Mouse (Mus musculus): ENCODE results near the gene Scaf11. TPM values are rescaled to one million over a fixed set of nuclear protein-coding genes. Genes with fewer than 3 reads are reported as not detected.
"Not testable (repeated sequence)": the region's sequence is repeated elsewhere in the genome, so short reads cannot be mapped to it uniquely, and the experiment has no call there.

The Scaf11 gene
- total RNA-seq (2021): 10 to 100 TPM; 45.9 to 54.0 TPM
- polyA plus RNA-seq (2012; rRNA removed): 9.6 and 16.8 TPM in 2 replicates
- long read RNA-seq, partial matches to known transcripts: 4 of 11 reads
- long read RNA-seq, other reads (novel, unspliced or antisense): 7 of 11 reads

DNA sequence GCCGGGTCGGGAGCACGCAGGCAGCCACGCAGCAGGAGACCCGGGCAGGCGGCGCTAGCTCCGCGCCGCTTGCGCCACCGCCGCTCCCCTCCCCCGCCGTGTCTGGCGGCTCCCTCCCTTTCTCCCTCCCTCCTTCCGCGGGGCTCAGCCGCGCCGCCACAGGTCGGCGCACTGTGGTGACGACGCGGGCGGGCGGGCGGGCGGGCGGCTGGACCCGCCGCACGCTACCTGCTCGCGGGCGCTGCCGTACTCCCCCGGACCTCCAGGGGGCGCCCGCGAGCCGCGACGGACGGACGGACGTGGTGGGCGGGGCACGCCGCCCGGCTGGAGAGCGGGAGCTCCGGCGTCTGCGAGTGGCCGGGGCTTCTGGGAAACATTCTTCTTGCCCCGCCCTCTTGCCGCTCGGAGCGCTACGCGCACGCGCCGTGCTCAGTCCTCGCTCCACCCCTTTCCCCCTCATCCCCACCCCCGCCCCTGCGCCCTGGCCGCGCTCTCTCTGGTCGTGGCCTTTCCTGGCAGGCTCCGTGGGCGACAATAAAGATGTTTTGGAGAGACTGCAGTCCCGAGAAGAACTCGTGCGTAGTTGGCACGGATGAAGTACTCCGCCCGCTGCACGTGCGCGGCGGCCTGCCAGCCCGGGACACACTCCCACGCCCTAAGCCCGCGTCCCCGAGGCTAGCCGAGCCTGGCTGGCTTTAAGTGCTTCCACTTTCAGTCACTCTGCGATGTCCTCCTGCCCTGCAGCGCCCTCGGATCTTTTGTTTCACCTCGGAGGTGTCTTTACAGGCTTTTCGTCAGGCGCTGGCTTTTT, at the start of gene Scaf11:
TSS of gene Scaf11 (minus strand) at position 114 of the 811 bp plus-strand sequence.
- DNase-seq: peak; percentile 97 to 98
- intact Hi-C loops (cut with DNase I): loop anchor here (2.0 kb wide), 2 partner anchors 14 to 176 kb away; no protein-coding TSS in a partner anchor
- Histone ChIP-seq H3K9ac (ENCODE audit: low read depth, low read length) (peak within 1 kb of the TSS; percentile 99), H3K36me3 (ENCODE audit: control insufficient read depth, insufficient read depth, low read length) (peaks cover 19% of the 10 kb centered on the region), H3K4me1 (ENCODE audit: control insufficient read depth, insufficient read depth, low read length) (peaks cover 6% of the 10 kb centered on the region), H3K79me2 (replicated peaks; ENCODE audit: control insufficient read depth, insufficient read depth, low read length) (peaks cover 4% of the 10 kb centered on the region; the same call in 1 of the 2 replicates), H3K4me3 (peak within 1 kb of the TSS; percentile 83), H3K27ac (peak within 1 kb of the TSS; percentile 96), H3K27me3 (ENCODE audit: control insufficient read depth, insufficient read depth, low read length) (no peaks in the 10 kb centered on the region)
- under 1% methylated on average over 96 of the region's 96 CpGs for WGBS
- no peak; the same call in 1 of the 2 replicates for TF ChIP-seq EP300 (IDR thresholded peaks at IDR 0.05; ENCODE audit: insufficient read depth, low read depth, low read length)
- TF ChIP-seq CTCF (IDR thresholded peaks at IDR 0.05): peak; percentile 86
- peak; percentile 67 for TF ChIP-seq POLR2A (IDR thresholded peaks at IDR 0.05; ENCODE audit: insufficient read depth, low read depth, low read length)

GRCm38 (mm10) chr15:96507097-96507840, 46.6 kb upstream of the Scaf11 start:
- Histone ChIP-seq H3K36me3 (ENCODE audit: control insufficient read depth, insufficient read depth, low read length) (no peaks in the 10 kb centered on the region), H3K9ac (ENCODE audit: low read depth, low read length) (no peak overlapping the region; the same call in 1 of the 2 replicates), H3K27me3 (ENCODE audit: control insufficient read depth, insufficient read depth, low read length) (no peaks in the 10 kb centered on the region; the same call in 1 of the 2 replicates), H3K27ac (no peak overlapping the region), H3K4me1 (ENCODE audit: control insufficient read depth, insufficient read depth, low read length) (peaks cover 3% of the 10 kb centered on the region; the same call in 1 of the 2 replicates), H3K79me2 (replicated peaks; ENCODE audit: control insufficient read depth, insufficient read depth, low read length) (no peaks in the 10 kb centered on the region), H3K4me3 (peak overlapping the region; percentile 35)
- WGBS: 24% methylated on average over 18 of the region's 18 CpGs
- TF ChIP-seq POLR2A (IDR thresholded peaks at IDR 0.05; ENCODE audit: insufficient read depth, low read depth, low read length): no peak
- TF ChIP-seq CTCF (IDR thresholded peaks at IDR 0.05): peak; percentile 92
- no peak for TF ChIP-seq EP300 (IDR thresholded peaks at IDR 0.05; ENCODE audit: insufficient read depth, low read depth, low read length)
- DNase-seq: peak; percentile 42 to 49
- intact Hi-C loops (cut with DNase I): no loop called here

DNA sequence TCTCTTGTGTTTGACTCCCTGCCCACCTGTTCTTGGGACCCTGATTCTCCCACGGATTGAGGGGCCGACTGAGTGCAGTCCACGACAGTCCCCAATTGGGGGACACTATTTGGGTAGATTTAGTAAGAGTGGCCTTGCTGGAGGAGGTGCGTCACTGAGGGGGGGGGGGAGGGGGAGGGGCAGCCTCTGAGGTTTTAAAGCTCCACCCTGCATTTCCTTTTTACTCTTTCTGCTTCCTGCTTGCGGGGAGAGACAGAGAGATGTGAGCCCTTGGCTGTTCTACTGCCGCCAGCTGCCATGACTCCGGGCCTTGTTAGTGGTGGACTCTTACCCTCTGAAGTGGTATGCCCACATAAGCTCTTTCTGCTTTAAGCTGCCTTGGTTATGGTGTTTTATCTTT, 37.0 kb upstream of the Scaf11 start:
- H3K9ac ChIP-seq (ENCODE audit: low read depth, low read length): no peak overlapping the region
- H3K27ac ChIP-seq: no peak overlapping the region
- intact Hi-C loops (cut with DNase I): no loop called here
- 86% methylated on average over 7 of the region's 7 CpGs for WGBS
- no peaks in the 10 kb centered on the region for H3K36me3 ChIP-seq (ENCODE audit: control insufficient read depth, insufficient read depth, low read length)
- no peak for TF ChIP-seq CTCF (IDR thresholded peaks at IDR 0.05)
- TF ChIP-seq POLR2A (IDR thresholded peaks at IDR 0.05; ENCODE audit: insufficient read depth, low read depth, low read length): no peak
- no peak for TF ChIP-seq EP300 (IDR thresholded peaks at IDR 0.05; ENCODE audit: insufficient read depth, low read depth, low read length)
- no peaks in the 10 kb centered on the region; the same call in 1 of the 2 replicates for H3K27me3 ChIP-seq (ENCODE audit: control insufficient read depth, insufficient read depth, low read length)
- H3K79me2 ChIP-seq (replicated peaks; ENCODE audit: control insufficient read depth, insufficient read depth, low read length): no peaks in the 10 kb centered on the region
- no peak overlapping the region for H3K4me3 ChIP-seq
- H3K4me1 ChIP-seq (ENCODE audit: control insufficient read depth, insufficient read depth, low read length): no peaks in the 10 kb centered on the region
- DNase-seq: no peak

GRCm38 (mm10) chr15:96494279-96494678, 33.6 kb upstream of the Scaf11 start:
- Histone ChIP-seq H3K27me3 (ENCODE audit: control insufficient read depth, insufficient read depth, low read length) (no peaks in the 10 kb centered on the region), H3K9ac (ENCODE audit: low read depth, low read length) (no peak overlapping the region), H3K4me1 (ENCODE audit: control insufficient read depth, insufficient read depth, low read length) (no peaks in the 10 kb centered on the region), H3K36me3 (ENCODE audit: control insufficient read depth, insufficient read depth, low read length) (no peaks in the 10 kb centered on the region), H3K4me3 (no peak overlapping the region), H3K27ac (no peak overlapping the region), H3K79me2 (replicated peaks; ENCODE audit: control insufficient read depth, insufficient read depth, low read length) (no peaks in the 10 kb centered on the region)
- no peak for DNase-seq
- 84% methylated on average over 5 of the region's 6 CpGs for WGBS
- TF ChIP-seq POLR2A (IDR thresholded peaks at IDR 0.05; ENCODE audit: insufficient read depth, low read depth, low read length) (no peak), EP300 (IDR thresholded peaks at IDR 0.05; ENCODE audit: insufficient read depth, low read depth, low read length) (no peak), CTCF (IDR thresholded peaks at IDR 0.05) (no peak)
- intact Hi-C loops (cut with DNase I): no loop called here

- DNase-seq: no peak
- Histone ChIP-seq H3K9ac (ENCODE audit: low read depth, low read length) (no peak overlapping the region), H3K27me3 (ENCODE audit: control insufficient read depth, insufficient read depth, low read length) (no peaks in the 10 kb centered on the region), H3K27ac (no peak overlapping the region), H3K36me3 (ENCODE audit: control insufficient read depth, insufficient read depth, low read length) (no peaks in the 10 kb centered on the region), H3K4me1 (ENCODE audit: control insufficient read depth, insufficient read depth, low read length) (no peaks in the 10 kb centered on the region), H3K79me2 (replicated peaks; ENCODE audit: control insufficient read depth, insufficient read depth, low read length) (no peaks in the 10 kb centered on the region), H3K4me3 (no peak overlapping the region)
- intact Hi-C loops (cut with DNase I): no loop called here
- WGBS: 73% methylated on average over 5 of the region's 5 CpGs
- no peak for TF ChIP-seq CTCF (IDR thresholded peaks at IDR 0.05)
- TF ChIP-seq POLR2A (IDR thresholded peaks at IDR 0.05; ENCODE audit: insufficient read depth, low read depth, low read length): no peak
- no peak for TF ChIP-seq EP300 (IDR thresholded peaks at IDR 0.05; ENCODE audit: insufficient read depth, low read depth, low read length)
Observed at GRCm38 (mm10) chr15:96493573-96493972, 32.9 kb upstream of the Scaf11 start.

DNA sequence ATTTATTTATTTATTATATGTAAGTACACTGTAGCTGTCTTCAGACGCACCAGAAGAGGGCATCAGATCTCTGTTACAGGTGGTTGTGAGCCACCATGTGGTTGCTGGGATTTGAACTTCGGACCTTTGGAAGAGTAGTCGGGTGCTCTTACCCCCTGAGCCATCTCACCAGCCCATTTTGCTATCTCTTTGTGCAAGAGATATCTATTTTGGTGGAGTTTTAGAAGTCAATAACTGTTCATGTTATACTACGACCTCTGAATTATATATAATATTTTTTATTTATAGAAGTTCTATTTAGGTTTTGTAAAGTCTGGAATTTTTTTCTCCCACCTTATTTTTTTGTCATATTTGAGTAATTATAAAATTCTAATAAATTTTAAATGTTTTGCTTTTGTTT, 32.3 kb upstream of the Scaf11 start:
- H3K4me3 ChIP-seq; H3K36me3 ChIP-seq (ENCODE audit: control insufficient read depth, insufficient read depth, low read length); H3K4me1 ChIP-seq (ENCODE audit: control insufficient read depth, insufficient read depth, low read length); H3K79me2 ChIP-seq (replicated peaks; ENCODE audit: control insufficient read depth, insufficient read depth, low read length); H3K9ac ChIP-seq (ENCODE audit: low read depth, low read length); intact Hi-C loops (cut with DNase I); DNase-seq; H3K27me3 ChIP-seq (ENCODE audit: control insufficient read depth, insufficient read depth, low read length); H3K27ac ChIP-seq: not testable (repeated sequence)
- WGBS: 94% methylated on average over 4 of the region's 4 CpGs

All from heart, adult 2 months (tissue).